Mouse (Mus musculus) intestine, postnatal 0 days (tissue): ENCODE data around the gene Vamp9. TPM values are rescaled to one million over a fixed set of nuclear protein-coding genes. Genes with fewer than 3 reads are reported as not detected.

ENCODE experiments used
- ATAC-seq: fragments of 200-750 bp; cut with Nextera tagmentation; 2 replicates; pipeline ENCODE4 v1.8.0; 2017; ENCODE audit warnings: mild to moderate bottlenecking, moderate TSS enrichment, moderate library complexity
- H3K27ac ChIP-seq: fragments of 300-500 bp; sonication (generic); 2 replicates; pipeline ENCODE4 v1.5.1; 2014; ENCODE audit warnings: mild to moderate bottlenecking, low read depth, low read length, moderate library complexity
- H3K27me3 ChIP-seq: fragments of 300-500 bp; sonication (generic); replicated peaks from 2 replicates; pipeline ENCODE4 v1.6.1; 2014; ENCODE audit warnings: low read length, mixed read lengths; ENCODE audit not compliant: control insufficient read depth, insufficient read depth
- H3K36me3 ChIP-seq: fragments of 300-500 bp; sonication (generic); 2 replicates; pipeline ENCODE4 v1.6.1; 2014; ENCODE audit warnings: mild to moderate bottlenecking, moderate library complexity; ENCODE audit not compliant: control insufficient read depth, insufficient read depth
- H3K4me1 ChIP-seq: fragments of 300-500 bp; sonication (generic); replicated peaks from 2 replicates; pipeline ENCODE4 v1.6.1; 2014; ENCODE audit warnings: antibody characterized with exemption, low read length, mixed read lengths; ENCODE audit not compliant: control insufficient read depth, insufficient read depth
- H3K4me2 ChIP-seq: fragments of 300-500 bp; sonication (generic); replicated peaks from 2 replicates; pipeline ENCODE4 v1.6.1; 2014; ENCODE audit warnings: low read depth, mild to moderate bottlenecking, moderate library complexity
- H3K4me3 ChIP-seq: fragments of 300-500 bp; sonication (generic); 2 replicates; pipeline ENCODE4 v1.5.1; 2014; ENCODE audit warnings: low read depth, low read length
- H3K9ac ChIP-seq: fragments of 300-500 bp; sonication (generic); 2 replicates; pipeline ENCODE4 v1.6.1; 2014; ENCODE audit warnings: mild to moderate bottlenecking, low read depth, low read length
- H3K9me3 ChIP-seq: fragments of 300-500 bp; sonication (generic); 2 replicates; pipeline ENCODE4 v1.6.1; 2016; ENCODE audit warnings: mixed run types; ENCODE audit not compliant: control insufficient read depth
- CTCF ChIP-seq: sonication (generic); IDR thresholded peaks from 2 replicates; pipeline ENCODE4 v1.5.1; 2016; ENCODE audit warnings: low read depth, mild to moderate bottlenecking, control low read depth, antibody characterized with exemption, moderate library complexity
- WGBS: fragments of 180-500 bp; shearing (Covaris S2); extraction: QIAGEN DNeasy Blood & Tissue Kit; methylation state at CpG from one replicate; pipeline ENCODE4 v1.1.7; 2014; 5-methylcytosine and 5-hydroxymethylcytosine counted together
- polyA plus RNA-seq: library from polyadenylated mRNA; unstranded; fragments of >200 nt; fragmentation: Nextera tagmentation; extraction: Ambion mirVana; gene quantifications from 2 replicates; pipeline ENCODE4 v1.2.1, GENCODE M21; 2015

Vamp9 gene
- polyA plus RNA-seq, 1 experiment from 2014 or later: not detected

- no peak for ATAC-seq
- Histone ChIP-seq H3K27me3 (no peaks in the 10 kb centered on the region), H3K36me3 (no peaks in the 10 kb centered on the region), H3K9ac (no peak overlapping the region), H3K4me2 (no peak overlapping the region), H3K4me3 (no peak overlapping the region), H3K4me1 (no peaks in the 10 kb centered on the region; the same call in 1 of the 2 replicates), H3K9me3 (no peaks in the 10 kb centered on the region), H3K27ac (no peak overlapping the region)
- TF ChIP-seq CTCF: no peak
- WGBS: 48% methylated on average over 8 of the region's 8 CpGs
Observed at GRCm38 (mm10) chr5:100000500-100000899, 94.4 kb downstream of the Vamp9 start.

Other genes starting within 250 kb of the Vamp9 start
- 3.6 and 4.0 TPM in 2 replicates for gene Rasgef1b, start 177.2 kb upstream of the Vamp9 start, polyA plus RNA-seq
- gene Hnrnpd, start 72.7 kb downstream of the Vamp9 start, polyA plus RNA-seq: 66.5 and 67.1 TPM in 2 replicates
- gene 4930524J08Rik, start 72.8 kb downstream of the Vamp9 start, polyA plus RNA-seq: 1.5 and 2.4 TPM in 2 replicates
- 61.6 and 63.2 TPM in 2 replicates for gene Hnrnpdl, start 133.4 kb downstream of the Vamp9 start, polyA plus RNA-seq
- 26.6 TPM in 2 replicates for gene Enoph1, start 133.7 kb downstream of the Vamp9 start, polyA plus RNA-seq